In genomic region chr2:174344996-174345395, GRCm38 (mm10) we compare ENCODE assay signal across 8 mouse cellular contexts. TPM values are rescaled to one million over a fixed set of nuclear protein-coding genes. Genes with fewer than 3 reads are reported as not detected.
DNase-seq lines count a peak whose midpoint lies in the region; ATAC-seq and TF ChIP-seq lines count a peak whose summit lies in the region.
"Had no signal": no experiment of that assay in that cellular context is flagged by ENCODE, and none has a peak within 500 bp of the region (broad histone marks: within the 10 kb centered on the region; RNA-seq: fewer than 3 reads in every experiment).

No protein-coding gene starts in this region.

- peaks cover 43% of the 10 kb centered on the region for H3K36me3 ChIP-seq in hindbrain, embryonic 14.5 days (replicated peaks; ENCODE audit: control insufficient read depth, insufficient read depth)
- H3K36me3 ChIP-seq in hindbrain, embryonic 10.5 days: peaks cover 73% of the 10 kb centered on the region
- H3K36me3 ChIP-seq in lung, embryonic 15.5 days: peaks cover 43% of the 10 kb centered on the region
- H3K36me3 ChIP-seq in heart, embryonic 15.5 days: peaks cover 28% of the 10 kb centered on the region
- peaks cover 33% of the 10 kb centered on the region for H3K36me3 ChIP-seq in small intestine, adult 2 months (ENCODE audit: control insufficient read depth, insufficient read depth, low read length)

- no peak overlapping the region for H3K4me2 ChIP-seq in hindbrain, embryonic 14.5 days (replicated peaks)
- no peak overlapping the region for H3K4me2 ChIP-seq in lung, embryonic 15.5 days
- H3K4me2 ChIP-seq in heart, embryonic 15.5 days: peak overlapping the region; percentile 56; the same call in 1 of the 2 replicates

- WGBS in hindbrain, embryonic 14.5 days: 91% methylated on average over 16 of the region's 16 CpGs
- 96% methylated on average over 16 of the region's 16 CpGs for WGBS in hindbrain, embryonic 10.5 days
- 95% methylated on average over 16 of the region's 16 CpGs for WGBS in lung, embryonic 15.5 days
- 92% methylated on average over 16 of the region's 16 CpGs for WGBS in heart, embryonic 15.5 days
- 91% methylated on average over 16 of the region's 16 CpGs for WGBS in small intestine, adult 2 months

- H3K4me3 ChIP-seq in hindbrain, embryonic 14.5 days (replicated peaks; ENCODE audit: low read length): no peak overlapping the region
- no peak overlapping the region for H3K4me3 ChIP-seq in hindbrain, embryonic 10.5 days
- no peak overlapping the region for H3K4me3 ChIP-seq in lung, embryonic 15.5 days
- H3K4me3 ChIP-seq in heart, embryonic 15.5 days: no peak overlapping the region
- no peak overlapping the region for H3K4me3 ChIP-seq in small intestine, adult 2 months (ENCODE audit: low read depth, low read length)

- H3K27ac ChIP-seq in hindbrain, embryonic 14.5 days: peak overlapping the region; percentile 5; the same call in 1 of the 2 replicates
- no peak overlapping the region for H3K27ac ChIP-seq in hindbrain, embryonic 10.5 days
- H3K27ac ChIP-seq in lung, embryonic 15.5 days: peak overlapping the region; percentile 79
- peak overlapping the region; percentile 95 for H3K27ac ChIP-seq in heart, embryonic 15.5 days
- H3K27ac ChIP-seq in small intestine, adult 2 months (ENCODE audit: insufficient read depth, low read depth, low read length): peak overlapping the region; percentile 43; the same call in 1 of the 2 replicates

- peaks cover 28% of the 10 kb centered on the region for H3K4me1 ChIP-seq in hindbrain, embryonic 14.5 days (replicated peaks; ENCODE audit: control insufficient read depth, insufficient read depth, low read length)
- H3K4me1 ChIP-seq in hindbrain, embryonic 10.5 days (replicated peaks): peaks cover 37% of the 10 kb centered on the region
- H3K4me1 ChIP-seq in lung, embryonic 15.5 days: peaks cover 48% of the 10 kb centered on the region
- H3K4me1 ChIP-seq in heart, embryonic 15.5 days (replicated peaks): peaks cover 54% of the 10 kb centered on the region
- H3K4me1 ChIP-seq in small intestine, adult 2 months (ENCODE audit: control insufficient read depth, insufficient read depth, insufficient read length, low read length): peaks cover 2% of the 10 kb centered on the region; the same call in 1 of the 2 replicates

- H3K9ac ChIP-seq in hindbrain, embryonic 14.5 days: no peak overlapping the region
- H3K9ac ChIP-seq in lung, embryonic 15.5 days: no peak overlapping the region
- H3K9ac ChIP-seq in heart, embryonic 15.5 days: no peak overlapping the region

- H3K27me3 ChIP-seq in hindbrain, embryonic 14.5 days (ENCODE audit: control insufficient read depth, insufficient read depth, low read length): no peaks in the 10 kb centered on the region
- no peaks in the 10 kb centered on the region for H3K27me3 ChIP-seq in hindbrain, embryonic 10.5 days (ENCODE audit: insufficient read depth, poor library complexity, severe bottlenecking)
- H3K27me3 ChIP-seq in lung, embryonic 15.5 days: no peaks in the 10 kb centered on the region
- no peaks in the 10 kb centered on the region for H3K27me3 ChIP-seq in heart, embryonic 15.5 days
- no peaks in the 10 kb centered on the region for H3K27me3 ChIP-seq in small intestine, adult 2 months (ENCODE audit: control insufficient read depth, insufficient read depth, low read length)

- DNase-seq in hindbrain, embryonic 14.5 days (ENCODE audit: low spot score): no peak
- no peak for DNase-seq in hindbrain, embryonic 10.5 days (ENCODE audit: low spot score)
- DNase-seq in lung, postnatal 36 days: no peak
- DNase-seq in c-Kit-positive CD71-positive TER-119-positive erythroid progenitor cells, embryonic 14.5 days (ENCODE audit: low spot score): no peak

- TF ChIP-seq CTCF in small intestine, adult 2 months (IDR thresholded peaks at IDR 0.05; ENCODE audit: extremely low read depth, insufficient read length, insufficient replicate concordance, low read depth, low read length): no peak

- TF ChIP-seq POLR2A in small intestine, adult 2 months (IDR thresholded peaks at IDR 0.05; ENCODE audit: low read depth, low read length): no peak

- no peaks in the 10 kb centered on the region for H3K9me3 ChIP-seq in hindbrain, embryonic 14.5 days (ENCODE audit: control insufficient read depth, low read length)
- H3K9me3 ChIP-seq in hindbrain, embryonic 10.5 days: 0 out of 2 replicates have a peak, but pooled peaks cover 4% of the 10 kb centered on the region
- no peaks in the 10 kb centered on the region for H3K9me3 ChIP-seq in lung, embryonic 15.5 days
- no peaks in the 10 kb centered on the region for H3K9me3 ChIP-seq in heart, embryonic 15.5 days (replicated peaks)

- no peak for ATAC-seq in hindbrain, embryonic 14.5 days (ENCODE audit: low FRiP score)
- no peak for ATAC-seq in lung, embryonic 15.5 days (ENCODE audit: borderline replicate concordance, extremely low read depth, low FRiP score, low TSS enrichment)
- no peak for ATAC-seq in heart, embryonic 15.5 days (replicated peaks; ENCODE audit: insufficient number of reproducible peaks, insufficient read depth, low FRiP score, low read depth)

RNA-seq across cellular contexts. Expression of gene Gm20721, which starts 1.5 kb away (rescaled TPM):
- 8.6 and 10.9 TPM in 2 replicates for polyA plus RNA-seq in hindbrain, embryonic 14.5 days (2014; fragmentation: Nextera tagmentation; extraction: Ambion mirVana)
- polyA plus RNA-seq in hindbrain, embryonic 10.5 days (2016; fragmentation: Nextera tagmentation; extraction: Ambion mirVana): 10.5 and 13.1 TPM in 2 replicates
- polyA plus RNA-seq in lung, embryonic 15.5 days (2015; fragmentation: Nextera tagmentation; extraction: Ambion mirVana): 25.3 and 26.4 TPM in 2 replicates
- 17.1 and 32.0 TPM in 2 replicates for polyA plus RNA-seq in heart, embryonic 15.5 days (2015; fragmentation: Nextera tagmentation; extraction: Ambion mirVana)
- not detected in 2 replicates for polyA plus RNA-seq in small intestine, adult 2 months (2012; rRNA removed)
- polyA plus RNA-seq: urinary bladder, adult 2 months had no signal
